Mouse (Mus musculus) ovary, postnatal 14 days (tissue): ENCODE measurements at regions not wholly inside any gene's neighbourhood (a gene's known extent, or its start where the extent isn't known, plus 50 kb on each side); places are given as distances from the start of the nearest gene placed in this dataset.

Experiments used
- DNase-seq: peaks from one replicate; pipeline ENCODE4 v3.0.0; 2022; ENCODE audit warnings: low spot score

DNA sequence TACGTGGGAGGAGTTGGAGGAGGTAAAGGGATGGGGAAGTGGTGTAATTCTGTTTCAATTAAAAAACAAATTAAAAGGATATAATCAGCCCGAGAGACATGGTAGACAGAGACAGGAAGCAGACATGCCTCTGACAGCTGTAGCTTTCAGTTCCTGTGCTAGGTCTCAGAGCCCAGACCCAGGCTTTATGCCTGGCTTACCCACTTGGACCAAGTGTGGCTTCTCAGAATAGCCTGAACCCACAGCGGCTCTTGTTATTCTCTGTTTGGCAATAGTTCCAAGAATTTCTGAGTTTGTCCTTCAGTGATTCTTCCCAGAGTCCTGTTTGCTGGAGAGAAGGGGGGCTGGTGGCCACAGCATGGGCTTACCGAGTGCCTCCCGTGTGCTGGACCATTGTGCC is 182.4 kb downstream of the Pten start:
- DNase-seq, result no peak

DNA sequence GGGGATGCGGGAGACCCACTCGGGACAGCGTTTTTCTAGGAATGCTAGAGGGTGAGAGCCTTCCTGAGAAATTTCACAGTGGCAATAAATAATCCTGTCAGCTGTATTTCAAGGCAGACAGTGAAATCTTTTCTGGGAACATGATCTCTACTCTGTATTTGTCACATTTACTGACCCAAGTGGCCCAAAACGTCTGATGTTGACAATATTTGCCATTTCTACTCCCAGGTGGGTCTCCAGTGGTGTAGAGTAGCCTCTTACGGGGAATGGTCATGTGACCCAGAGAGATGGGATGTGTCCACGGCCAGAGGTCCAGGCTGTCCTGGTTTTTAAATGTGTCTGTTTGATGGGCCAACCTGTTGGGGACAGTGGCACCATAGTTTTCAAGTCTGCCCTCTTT is 183.5 kb downstream of the Pten start:
- DNase-seq, result no peak

DNA sequence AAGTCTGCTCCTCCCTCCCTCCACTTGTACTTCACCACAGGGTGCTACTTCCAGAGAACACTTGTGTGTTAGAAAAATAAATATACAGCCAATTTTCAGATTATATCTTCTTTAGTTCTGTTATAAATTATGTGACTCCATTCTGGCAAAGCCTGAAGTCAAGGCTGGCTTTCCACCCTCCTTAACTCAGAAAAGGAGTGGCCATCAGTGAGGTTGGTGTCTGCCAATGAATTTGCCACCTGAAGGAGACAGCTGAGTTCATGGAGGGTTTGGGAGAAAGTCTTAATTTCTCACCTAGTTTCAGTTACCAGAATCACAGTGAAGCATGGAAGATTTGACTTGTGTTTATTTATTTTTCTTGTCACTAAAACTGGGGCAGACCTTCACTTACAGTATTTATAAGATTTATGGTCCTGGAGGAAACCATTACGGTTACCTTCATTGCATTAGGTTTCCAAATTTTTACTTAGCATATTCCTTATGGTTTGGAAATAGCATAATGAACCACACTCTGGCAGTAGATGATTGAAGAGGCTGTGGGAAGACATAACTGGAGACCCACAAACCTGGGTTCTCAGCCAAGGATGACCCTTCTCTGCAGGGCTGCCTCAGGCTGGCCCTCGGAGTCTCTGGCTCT is 186.4 kb downstream of the Pten start:
- DNase-seq, result no peak

DNA sequence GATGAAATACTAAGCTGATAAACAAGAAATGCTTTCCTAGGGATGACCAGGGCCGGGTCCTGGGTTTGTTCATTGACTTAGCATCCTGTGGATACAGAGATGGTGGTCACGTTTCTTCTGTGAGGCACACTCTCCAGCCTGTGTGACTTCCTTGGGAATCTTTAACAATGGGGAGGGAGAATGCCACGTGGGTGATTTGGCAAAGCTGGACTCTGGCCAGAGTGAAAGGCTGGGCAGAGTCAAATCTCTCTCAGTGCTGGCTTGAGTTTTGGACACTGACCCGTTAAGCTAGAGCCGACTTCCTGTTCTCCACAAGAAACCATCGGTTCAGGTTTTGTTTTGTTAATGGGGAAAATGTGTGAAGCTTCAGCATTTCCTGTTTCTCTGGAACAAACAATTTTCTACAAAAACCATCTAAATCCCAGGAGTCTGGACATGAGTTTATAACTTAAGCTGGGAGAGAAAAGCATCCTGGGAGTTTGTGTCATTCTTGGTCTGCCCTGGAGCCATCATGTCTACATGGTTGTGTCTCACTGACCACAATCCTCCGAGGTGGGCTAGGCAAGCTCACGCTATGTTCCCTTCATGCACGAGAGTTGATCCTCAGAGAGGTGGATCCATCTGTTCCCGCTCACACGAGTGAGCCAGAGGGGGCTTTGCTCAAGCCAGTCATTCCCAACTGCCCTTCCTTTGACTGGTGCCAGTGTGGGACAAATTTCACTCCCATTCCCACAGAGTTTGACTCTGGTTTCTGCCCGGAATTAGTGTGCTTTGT is 190.0 kb downstream of the Pten start:
- no peak for DNase-seq

DNA sequence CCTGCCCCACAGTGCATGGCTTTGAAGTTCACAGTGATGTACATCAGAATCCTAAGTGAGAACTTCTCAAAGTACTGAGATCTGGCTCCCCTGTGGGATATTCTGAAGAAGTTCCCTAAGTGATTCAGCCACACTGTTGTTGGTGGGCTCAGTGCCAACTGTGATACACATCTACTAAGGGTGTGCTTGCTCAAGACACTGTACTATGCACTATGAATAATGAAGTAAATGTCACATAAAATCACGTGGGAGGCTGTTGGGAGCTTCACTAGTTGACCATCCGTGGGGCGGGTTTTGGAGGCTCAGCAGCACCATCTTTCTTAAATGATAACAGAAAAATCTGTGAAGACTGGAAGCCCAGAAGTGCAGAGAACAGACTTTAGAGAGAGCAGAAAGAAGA is 193.0 kb downstream of the Pten start:
- DNase-seq, result no peak

DNA sequence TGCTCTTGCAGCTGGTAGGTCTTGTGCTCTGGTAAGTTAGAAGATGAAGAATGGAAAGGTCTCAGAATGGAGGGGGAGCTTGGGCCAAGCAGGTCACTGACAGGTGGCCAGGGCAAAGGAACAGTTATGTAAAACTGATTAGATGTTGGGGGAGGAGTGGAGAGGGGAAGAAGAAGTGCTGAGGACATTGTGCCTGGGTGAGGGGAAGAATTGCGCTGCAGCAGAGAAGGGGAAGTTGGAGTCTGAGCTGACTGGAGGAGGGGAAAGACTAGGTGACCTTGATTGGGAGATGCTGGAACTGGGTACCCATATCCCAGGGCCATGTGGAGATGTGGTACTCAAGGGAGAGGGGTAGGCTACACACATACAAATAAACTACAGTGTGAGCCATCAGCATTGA is 193.5 kb downstream of the Pten start:
- DNase-seq, result no peak

DNA sequence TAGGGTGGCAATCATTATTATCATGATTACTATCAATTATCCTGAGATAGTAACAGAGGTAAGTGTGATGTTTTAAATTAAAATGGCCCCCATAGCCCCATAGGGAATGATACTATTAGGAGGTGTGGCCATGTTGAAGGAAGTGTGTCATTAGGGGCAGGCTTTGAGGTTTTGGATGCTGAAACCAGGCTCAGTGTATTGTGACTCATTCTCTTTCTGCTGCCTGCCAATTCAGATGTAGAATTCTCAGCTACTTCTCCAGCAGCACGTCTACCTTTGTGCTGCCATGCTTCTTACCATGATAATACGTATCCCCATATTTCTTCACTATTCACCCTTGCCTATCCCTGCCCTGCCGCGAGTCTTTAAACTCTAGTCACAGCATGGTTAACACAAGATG is 195.1 kb downstream of the Pten start:
- DNase-seq, result no peak

DNA sequence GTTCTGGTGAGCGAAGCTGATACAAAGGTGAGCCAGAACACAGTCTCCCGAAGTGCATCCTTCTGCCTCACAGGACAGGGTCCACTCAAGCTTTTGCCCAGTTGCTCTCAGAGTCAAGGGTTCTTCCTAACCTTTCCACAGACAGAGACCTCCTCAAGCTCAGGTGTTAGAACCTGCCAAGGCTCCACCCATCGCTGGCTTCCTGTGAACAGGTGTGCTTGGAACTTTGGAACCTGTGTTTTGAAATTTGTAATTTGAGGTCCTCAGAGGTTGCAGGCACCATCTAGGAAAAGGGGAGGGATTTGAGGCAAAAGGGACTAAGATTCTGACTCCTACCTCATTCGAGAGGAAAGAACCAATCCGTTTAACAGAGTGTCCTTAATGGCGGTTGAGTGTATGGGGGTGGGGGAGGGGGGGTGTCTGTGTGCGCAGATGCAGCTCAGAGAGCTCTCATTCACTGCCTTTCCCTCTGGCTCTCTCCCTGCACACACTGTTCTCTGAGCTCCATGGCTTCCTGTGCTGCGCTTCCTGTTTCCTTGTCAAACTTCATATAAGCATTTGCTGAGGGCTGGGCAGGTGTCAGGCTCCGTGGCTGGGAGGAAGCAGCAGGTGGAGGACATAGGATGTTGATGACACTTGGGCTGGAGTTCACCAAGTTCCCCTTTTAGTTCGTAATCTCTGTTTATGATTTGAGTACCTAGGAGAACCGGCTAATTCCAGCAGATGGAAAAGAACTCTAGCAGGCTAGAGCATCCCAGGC is 195.8 kb downstream of the Pten start:
- no peak for DNase-seq

DNA sequence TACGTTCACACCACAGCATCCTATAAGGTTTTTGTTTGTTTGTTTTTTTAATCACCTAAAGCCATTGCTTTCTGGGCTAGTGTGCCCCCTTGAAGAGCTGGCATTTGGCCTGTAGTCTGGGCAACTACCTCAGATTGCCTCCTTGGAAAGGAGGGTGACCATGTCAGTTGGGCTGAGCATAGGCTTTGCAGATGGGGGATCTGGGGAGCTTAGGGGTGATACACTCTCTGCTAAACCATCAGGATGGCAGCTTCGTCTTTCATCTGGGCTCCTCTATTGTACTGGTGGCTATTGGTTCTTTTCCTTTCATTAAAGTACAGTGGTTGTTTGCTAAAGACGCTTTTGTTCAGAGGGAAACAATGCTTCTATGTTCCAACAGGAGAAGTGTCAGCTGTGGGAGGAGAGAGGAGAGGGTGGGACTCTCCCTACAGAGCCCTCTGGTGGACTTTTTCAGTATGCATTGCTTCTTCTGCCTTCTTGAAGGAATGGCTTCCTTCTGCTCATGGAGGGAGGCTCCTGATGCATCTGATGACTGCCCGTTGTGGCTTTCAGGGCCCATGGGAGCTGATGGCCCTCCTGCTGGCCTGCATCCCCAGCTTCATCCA is 196.8 kb downstream of the Pten start:
- DNase-seq, result peak; percentile 43

DNA sequence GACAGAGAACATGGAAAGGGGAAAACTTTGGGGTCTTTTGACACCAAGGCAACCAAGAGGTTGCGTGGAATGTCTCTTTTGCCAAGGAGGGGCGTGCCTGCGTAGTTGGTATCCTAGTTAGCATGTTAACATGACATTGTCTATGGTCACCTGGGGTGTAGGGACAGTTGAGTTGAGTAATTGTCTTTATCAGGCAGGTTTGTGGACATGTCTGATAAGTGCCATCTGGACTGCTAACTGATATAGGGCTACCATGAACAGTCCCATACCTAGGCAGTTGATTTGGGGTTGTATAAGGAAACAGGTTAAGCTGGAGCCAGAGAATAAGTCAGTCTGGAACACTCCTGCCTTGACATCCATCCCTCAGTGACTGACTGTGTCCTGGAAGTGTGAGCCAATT is 197.6 kb downstream of the Pten start:
- DNase-seq, result no peak

DNA sequence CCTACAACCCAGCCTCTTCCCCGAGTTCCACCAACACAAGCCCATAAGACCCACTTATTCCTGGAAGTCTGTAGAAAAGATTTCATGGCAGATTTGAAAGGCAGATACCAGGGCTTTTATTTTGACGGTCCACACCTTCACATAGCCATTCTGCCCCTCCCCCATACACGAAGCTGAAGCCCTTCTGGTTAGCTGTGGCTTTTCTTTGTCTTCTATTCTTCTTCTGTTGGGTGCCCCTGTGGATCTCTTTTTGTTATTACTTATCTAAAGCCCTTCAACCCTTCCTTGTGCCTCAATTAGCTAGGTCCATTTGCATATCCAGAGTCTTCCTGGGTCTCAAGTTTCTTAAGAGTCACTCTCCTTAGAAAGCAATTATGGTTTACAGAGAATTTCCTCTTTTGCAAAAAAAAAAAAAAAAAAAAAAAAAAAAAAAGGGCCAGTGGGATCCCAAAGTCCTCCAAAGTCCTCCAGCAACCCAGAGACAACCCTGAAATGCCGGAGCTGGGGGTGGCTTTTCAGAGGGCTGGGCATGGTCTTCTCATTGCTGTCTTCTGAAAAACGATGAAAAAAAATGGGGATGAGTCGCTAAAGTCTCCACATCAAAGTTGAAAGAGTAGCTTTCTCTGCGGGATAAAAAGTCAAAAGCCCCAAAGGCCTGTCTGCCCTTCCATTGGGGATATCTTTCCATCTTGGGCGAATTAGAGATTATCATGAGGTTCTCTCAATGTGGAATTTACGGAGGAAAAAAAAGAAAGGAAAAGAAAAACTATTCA is 199.0 kb downstream of the Pten start:
- no peak for DNase-seq

DNA sequence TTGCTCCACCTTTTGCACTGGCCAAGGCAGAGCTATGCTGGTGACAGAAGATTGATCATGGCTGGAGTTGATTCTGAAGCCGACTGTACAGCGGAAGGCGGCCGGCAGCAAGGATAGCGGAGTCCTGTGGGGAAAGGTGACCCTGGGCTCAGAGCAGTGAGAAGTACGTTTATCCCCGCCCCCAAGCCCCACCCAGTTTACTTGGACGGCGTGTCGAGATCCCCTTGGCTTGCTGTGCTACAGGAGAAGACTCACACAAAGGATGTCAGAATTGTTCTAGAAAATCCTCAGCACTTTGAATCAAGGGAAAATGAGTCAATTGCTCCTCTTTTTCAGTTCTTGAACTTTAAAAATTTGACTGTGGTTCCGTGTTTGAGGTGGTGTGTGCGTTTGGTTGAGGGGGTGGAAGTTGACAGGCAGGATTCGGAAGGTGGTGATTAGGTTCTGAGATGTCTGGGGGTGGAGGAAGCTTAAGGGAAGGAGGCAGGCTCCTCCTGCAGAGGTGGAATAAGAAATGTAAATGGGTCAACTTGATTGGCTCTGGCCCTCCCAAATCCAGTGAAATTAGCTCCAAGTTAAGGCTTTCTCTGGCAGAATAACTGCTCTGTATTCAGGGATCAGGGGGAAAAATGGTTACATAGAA is 199.7 kb downstream of the Pten start:
- DNase-seq, result no peak

DNA sequence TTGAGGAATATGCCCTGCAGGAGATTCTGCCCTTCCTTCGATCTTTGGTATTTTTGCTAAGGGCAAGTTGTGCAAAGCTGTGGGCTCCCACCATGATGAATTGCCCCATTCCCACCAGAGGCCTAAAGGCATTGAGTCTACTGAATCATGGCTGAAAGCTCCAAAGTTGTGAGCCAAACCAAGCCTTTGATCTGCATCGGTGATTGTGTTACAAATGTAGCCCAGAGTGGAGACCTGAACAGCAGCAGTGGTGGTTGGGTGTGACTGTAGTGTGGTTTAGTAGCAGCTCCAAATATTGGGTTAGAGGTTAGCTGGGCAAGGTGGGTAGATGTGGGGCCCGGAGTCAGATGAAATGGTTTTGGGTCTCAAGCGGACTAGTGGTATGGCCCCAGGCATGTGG is 201.0 kb downstream of the Pten start:
- DNase-seq, result no peak

DNA sequence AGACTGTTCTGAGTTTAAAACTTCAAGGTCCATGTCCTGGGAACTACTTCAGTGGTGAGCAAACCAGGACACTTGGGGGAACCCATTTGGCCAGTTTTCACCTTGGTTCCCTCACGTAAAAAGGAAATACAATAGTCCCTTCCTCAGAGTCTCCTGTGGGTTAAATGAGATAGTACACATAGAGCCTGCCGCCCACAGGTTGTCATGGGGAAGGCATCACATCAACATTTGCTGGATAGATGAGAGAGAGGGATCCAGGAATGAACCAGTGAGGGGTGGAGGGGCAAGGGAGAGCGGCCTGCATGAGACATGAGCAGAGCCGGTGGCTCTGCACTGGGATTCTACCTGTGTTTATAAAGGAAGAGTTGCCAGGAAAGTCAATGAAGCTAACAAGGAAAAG is 201.5 kb downstream of the Pten start:
- no peak for DNase-seq

DNA sequence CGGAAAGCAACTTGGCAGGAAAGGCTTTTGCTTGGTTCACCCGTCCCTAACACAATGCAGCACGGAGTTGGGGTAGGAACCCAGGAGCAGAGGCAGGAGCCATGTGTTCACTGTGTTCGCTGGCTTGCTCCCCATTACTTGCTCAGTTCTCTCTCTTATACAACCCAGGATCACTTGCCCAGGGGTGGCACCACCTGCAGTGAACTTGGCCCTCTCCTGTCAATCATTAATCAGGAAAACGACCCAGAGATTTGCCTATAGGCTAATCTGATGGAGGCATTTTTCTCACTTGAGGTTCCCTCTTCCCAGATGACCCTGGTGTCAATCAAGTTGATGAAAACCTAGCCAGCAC is 202.5 kb downstream of the Pten start:
- DNase-seq, result no peak

DNA sequence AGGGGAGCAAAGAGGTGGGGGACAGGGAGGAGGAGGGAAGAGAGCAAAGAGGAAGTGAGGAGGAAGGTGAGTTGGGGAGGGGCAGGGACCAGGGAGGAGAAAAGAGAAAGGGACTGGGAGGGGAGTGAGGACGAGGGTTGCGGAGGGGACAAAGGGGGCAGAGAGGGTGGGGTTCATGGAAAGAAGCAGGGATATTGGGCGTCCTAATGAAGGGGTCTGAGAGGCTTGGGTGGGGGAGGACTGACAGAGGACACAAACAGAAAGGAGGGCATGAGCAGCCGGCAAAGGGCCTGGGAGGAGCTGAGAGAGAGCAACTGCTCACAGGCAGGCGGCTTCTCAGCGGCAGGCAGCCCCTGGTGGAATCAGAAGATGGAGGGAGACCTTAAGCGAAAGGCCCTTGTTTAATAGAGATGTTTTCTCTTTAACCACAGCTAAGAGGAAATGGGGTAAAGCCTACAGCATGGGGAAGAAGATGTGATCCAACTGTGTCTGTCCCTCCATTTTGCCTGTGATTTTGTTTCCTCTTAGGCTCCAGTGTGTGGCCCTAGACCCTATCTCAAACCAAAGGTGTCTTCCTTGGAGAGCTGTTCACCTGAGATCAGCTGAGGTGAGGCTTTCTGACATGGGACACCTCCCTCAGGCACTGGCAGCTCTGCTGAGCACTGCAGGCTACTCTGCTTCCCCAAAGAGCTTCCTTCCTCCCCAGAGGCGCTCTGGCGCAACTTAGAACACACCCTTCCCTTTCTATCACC is 203.1 kb downstream of the Pten start:
- no peak for DNase-seq

DNA sequence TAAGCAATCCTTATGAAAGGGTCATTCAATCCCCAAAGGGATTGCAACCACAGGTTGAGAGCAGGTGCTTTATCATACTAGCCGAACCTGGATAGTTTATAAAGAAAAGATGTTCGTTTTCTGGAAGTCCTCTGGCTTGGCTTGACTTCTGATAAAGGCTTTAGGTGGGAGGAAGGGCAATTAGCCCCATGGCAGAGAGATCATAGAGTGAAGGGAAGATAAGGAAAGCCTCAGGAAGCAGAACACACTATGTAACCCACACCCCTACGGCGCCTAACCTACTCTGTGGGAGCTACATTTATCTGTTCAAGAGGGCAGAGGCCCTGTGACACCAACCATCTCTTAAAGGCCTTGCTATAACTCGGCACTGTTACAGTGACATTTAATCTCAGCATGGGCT is 204.2 kb downstream of the Pten start:
- DNase-seq, result no peak

DNA sequence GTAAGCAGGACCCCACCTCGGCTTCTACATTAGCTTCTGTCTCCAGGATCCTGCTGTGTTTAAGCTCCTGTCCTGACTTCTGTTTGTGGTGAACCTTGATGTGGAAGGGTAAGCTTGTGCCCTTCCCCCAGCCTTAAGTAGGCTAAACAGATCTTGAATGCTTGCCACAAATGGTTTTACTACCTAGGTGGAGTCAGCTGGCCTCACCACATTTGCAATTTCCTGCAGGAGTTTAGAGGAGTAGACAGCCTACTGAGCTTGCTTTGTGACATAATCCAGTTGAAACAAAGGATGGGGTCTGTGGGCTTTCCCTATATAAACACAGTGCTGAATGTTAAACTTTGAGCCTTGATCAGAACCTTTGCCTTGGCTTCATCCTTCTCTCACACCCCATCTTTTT is 206.7 kb downstream of the Pten start:
- no peak for DNase-seq

DNA sequence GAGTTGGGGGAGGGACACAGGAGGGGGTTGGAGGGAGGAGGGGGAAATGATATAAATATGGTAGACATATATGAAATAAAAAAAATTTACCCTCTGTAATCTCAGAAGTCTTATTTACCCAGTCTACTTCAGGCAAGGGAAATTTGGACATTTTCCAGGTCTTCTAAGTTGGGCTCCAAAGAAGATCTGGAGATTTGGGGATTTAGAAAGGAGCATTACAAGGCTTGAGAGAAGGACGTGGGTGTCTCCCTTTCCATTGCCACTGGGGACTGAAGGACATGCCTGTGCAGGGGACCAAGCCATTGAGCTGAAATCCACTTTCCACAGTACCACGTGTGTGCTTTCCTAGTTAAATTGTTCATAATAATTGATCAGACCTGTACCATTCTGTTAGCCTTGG is 208.2 kb downstream of the Pten start:
- DNase-seq, result no peak

DNA sequence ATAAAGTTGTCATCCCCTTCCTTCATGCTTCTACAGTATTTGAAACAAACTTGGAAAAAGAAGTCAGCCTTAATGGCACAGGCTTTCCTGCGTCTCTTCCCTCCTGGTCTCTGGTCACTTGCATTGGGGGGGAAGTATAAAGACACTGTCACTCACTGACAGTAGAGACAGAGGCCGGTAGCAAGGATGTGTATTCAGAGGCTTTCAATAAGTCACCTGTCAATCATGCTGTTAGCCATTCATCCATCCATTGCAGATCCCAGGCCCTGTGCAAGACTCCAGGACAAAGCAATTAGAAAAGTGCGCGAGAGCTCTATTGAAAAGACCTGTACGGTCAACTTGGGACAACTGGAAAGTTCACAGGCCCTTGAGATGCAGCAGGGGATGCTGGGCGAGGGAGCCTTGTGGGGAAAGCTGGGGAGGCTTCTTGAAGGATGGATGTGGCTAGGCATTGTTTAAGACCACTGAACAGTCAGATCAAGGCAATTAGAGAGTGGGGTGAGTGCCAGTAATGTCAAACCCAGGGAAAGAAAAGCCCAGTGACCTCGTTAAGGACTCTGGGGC is 212.0 kb downstream of the Pten start:
- DNase-seq, result no peak

DNA sequence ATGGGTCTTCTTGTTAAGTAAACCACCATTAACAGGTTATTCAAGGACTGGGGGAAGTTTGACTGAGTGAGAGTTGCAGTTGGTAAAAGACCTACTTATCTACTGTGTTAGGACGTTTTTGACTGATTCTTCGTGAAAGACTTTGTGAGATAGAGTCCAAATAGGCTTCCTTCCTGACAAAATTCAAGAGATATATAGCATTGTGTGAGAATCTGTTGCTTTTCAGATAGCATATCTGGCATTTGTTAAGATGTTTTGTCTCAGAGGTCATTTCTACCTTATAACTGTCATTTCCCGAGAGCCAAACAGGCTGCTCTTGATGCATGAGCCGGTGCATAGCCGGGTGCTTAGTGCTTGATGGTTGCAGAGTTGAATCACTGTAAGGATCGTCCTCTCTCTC is 214.8 kb downstream of the Pten start:
- no peak for DNase-seq
